ENCODE assay signal across 8 mouse cellular contexts in the genomic region with DNA sequence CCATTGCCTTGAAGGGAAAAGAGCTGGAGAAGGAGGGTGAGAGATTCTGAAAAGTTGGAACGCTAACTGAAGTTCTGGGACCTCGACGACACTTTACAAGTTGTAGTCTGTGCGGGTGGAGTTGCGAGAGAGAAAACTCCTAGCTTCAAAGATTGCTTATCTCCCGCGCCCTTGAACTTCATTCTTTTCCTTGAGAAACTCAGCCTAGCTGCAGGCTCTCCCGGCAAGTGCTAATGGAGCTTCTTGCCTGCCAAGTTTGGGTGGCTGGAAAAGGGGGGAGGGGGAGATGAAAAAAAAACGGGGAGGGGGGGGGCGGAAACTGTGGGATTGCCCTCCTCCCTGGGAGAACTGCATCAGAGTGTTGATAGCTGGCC. TPM values are rescaled to one million over a fixed set of nuclear protein-coding genes. Genes with fewer than 3 reads are reported as not detected.
DNase-seq lines count a peak whose midpoint lies in the region; ATAC-seq and TF ChIP-seq lines count a peak whose summit lies in the region.

No protein-coding gene starts in this region.

- TF ChIP-seq POLR2A in brain, embryonic 14.5 days (IDR thresholded peaks at IDR 0.05; ENCODE audit: borderline replicate concordance, extremely low read depth, insufficient read depth, insufficient read length, poor library complexity, severe bottlenecking) = no peak

- no peaks in the 10 kb centered on the region for H3K27me3 ChIP-seq in heart, embryonic 16.5 days (ENCODE audit: control insufficient read depth, insufficient read depth, low read length)
- peaks cover 44% of the 10 kb centered on the region for H3K27me3 ChIP-seq in hindbrain, embryonic 13.5 days
- H3K27me3 ChIP-seq in midbrain, embryonic 13.5 days = peaks cover 36% of the 10 kb centered on the region

- intact Hi-C loops in heart, postnatal 25 days (cut with DNase I) = loop anchor here (2.0 kb wide), 1 partner anchor 152 kb away; no protein-coding TSS in a partner anchor
- intact Hi-C loops in left cerebral cortex, postnatal 10 days (cut with DNase I) = loop anchor here (5.0 kb wide), 2 partner anchors 36 to 334 kb away; no protein-coding TSS in a partner anchor

- H3K9ac ChIP-seq in heart, embryonic 16.5 days (ENCODE audit: low read length) = peak overlapping the region; percentile 96
- peak overlapping the region; percentile 82 for H3K9ac ChIP-seq in hindbrain, embryonic 13.5 days
- peak overlapping the region; percentile 68 for H3K9ac ChIP-seq in midbrain, embryonic 13.5 days (replicated peaks)

- peaks cover 22% of the 10 kb centered on the region for H3K4me1 ChIP-seq in heart, embryonic 16.5 days (ENCODE audit: control insufficient read depth, insufficient read depth, low read length)
- peaks cover 49% of the 10 kb centered on the region for H3K4me1 ChIP-seq in hindbrain, embryonic 13.5 days (replicated peaks)
- H3K4me1 ChIP-seq in midbrain, embryonic 13.5 days (replicated peaks) = peaks cover 41% of the 10 kb centered on the region

- no peaks in the 10 kb centered on the region for H3K9me3 ChIP-seq in heart, embryonic 16.5 days (replicated peaks; ENCODE audit: control insufficient read depth, low read length)
- H3K9me3 ChIP-seq in hindbrain, embryonic 13.5 days = no peaks in the 10 kb centered on the region
- H3K9me3 ChIP-seq in midbrain, embryonic 13.5 days = no peaks in the 10 kb centered on the region

- H3K36me3 ChIP-seq in heart, embryonic 16.5 days (ENCODE audit: control insufficient read depth, insufficient read depth) = peaks cover 3% of the 10 kb centered on the region; the same call in 1 of the 2 replicates
- H3K36me3 ChIP-seq in hindbrain, embryonic 13.5 days = no peaks in the 10 kb centered on the region
- H3K36me3 ChIP-seq in midbrain, embryonic 13.5 days = no peaks in the 10 kb centered on the region

- H3K4me3 ChIP-seq in heart, embryonic 16.5 days (ENCODE audit: low read length) = peak overlapping the region; percentile 87
- H3K4me3 ChIP-seq in hindbrain, embryonic 13.5 days = peak overlapping the region; percentile 57
- H3K4me3 ChIP-seq in midbrain, embryonic 13.5 days (replicated peaks) = peak overlapping the region; percentile 48

- no peak for ATAC-seq in heart, embryonic 16.5 days (replicated peaks; ENCODE audit: extremely low read depth, insufficient read depth, low FRiP score)
- ATAC-seq in hindbrain, embryonic 13.5 days (ENCODE audit: low FRiP score) = no peak
- ATAC-seq in midbrain, embryonic 13.5 days = no peak

- H3K4me2 ChIP-seq in heart, embryonic 16.5 days (ENCODE audit: low read depth, low read length) = peak overlapping the region; percentile 72
- H3K4me2 ChIP-seq in hindbrain, embryonic 13.5 days = peak overlapping the region; percentile 94
- H3K4me2 ChIP-seq in midbrain, embryonic 13.5 days (replicated peaks) = peak overlapping the region; percentile 98

- TF ChIP-seq CTCF in brain, embryonic 14.5 days (IDR thresholded peaks at IDR 0.05; ENCODE audit: borderline replicate concordance, extremely low read depth, insufficient read depth, insufficient read length) = no peak

- DNase-seq in heart, postnatal 25 days (ENCODE audit: low spot score) = no peak
- DNase-seq in brain, embryonic 14.5 days (ENCODE audit: low read depth) = peak; percentile 45
- DNase-seq in left cerebral cortex, postnatal 10 days (ENCODE audit: extremely low spot score in 1 of 2, low spot score in 2 of 2) = no peak
- DNase-seq in right cerebral cortex, postnatal 10 days (ENCODE audit: low spot score in 2 of 2) = no peak
- DNase-seq in gastrocnemius, postnatal 4 days (ENCODE audit: low spot score in 2 of 2) = no peak

- peak overlapping the region; percentile 87 for H3K27ac ChIP-seq in heart, embryonic 16.5 days (ENCODE audit: low read length)
- H3K27ac ChIP-seq in hindbrain, embryonic 13.5 days = no peak overlapping the region
- H3K27ac ChIP-seq in midbrain, embryonic 13.5 days = no peak overlapping the region

- 1% methylated on average over 10 of the region's 10 CpGs for WGBS in heart, embryonic 16.5 days
- 1% methylated on average over 10 of the region's 10 CpGs for WGBS in hindbrain, embryonic 13.5 days
- WGBS in midbrain, embryonic 13.5 days = 1% methylated on average over 9 of the region's 10 CpGs

RNA-seq across cellular contexts. Expression of gene Timp3, which starts 0.9 kb away (rescaled TPM):
- polyA plus RNA-seq in heart, embryonic 16.5 days (2015; fragmentation: Nextera tagmentation; extraction: Ambion mirVana) = 90.5 and 91.7 TPM in 2 replicates
- 100 to 1,000 TPM; 135 to 205 TPM for total RNA-seq in heart, postnatal 25 days (2021)
- 13.4 and 22.8 TPM in 2 replicates for polyA plus RNA-seq in brain, embryonic 14.5 days (2012; rRNA removed)
- 32.3 and 37.1 TPM in 2 replicates for polyA plus RNA-seq in hindbrain, embryonic 13.5 days (2015; fragmentation: Nextera tagmentation; extraction: Ambion mirVana)
- polyA plus RNA-seq in midbrain, embryonic 13.5 days (2015; fragmentation: Nextera tagmentation; extraction: Ambion mirVana) = 16.3 and 19.9 TPM in 2 replicates
- total RNA-seq in left cerebral cortex, postnatal 10 days (2021) = 10 to 100 TPM; 45.8 to 47.4 TPM
- total RNA-seq in gastrocnemius, postnatal 4 days (2021) = 10 to 100 TPM; 90.4 to 99.7 TPM
